Mouse (Mus musculus) frontal cortex, postnatal 36 days (tissue): ENCODE measurements at regions not wholly inside any gene's neighbourhood (a gene's known extent, or its start where the extent isn't known, plus 50 kb on each side); places are given as distances from the start of the nearest gene placed in this dataset.
"Not testable (repeated sequence)": the region's sequence is repeated elsewhere in the genome, so short reads cannot be mapped to it uniquely, and the experiment has no call there.

Source experiments
- DNase-seq, 2 experiments: peaks; one replicate each; pipeline ENCODE4 v3.0.0; 2022; ENCODE audit warnings: low spot score in 2 of 2

GRCm38 (mm10) chr13:68049731-68050130 lies 186.6 kb downstream of the BC048507 start:
- DNase-seq: not testable (repeated sequence)

GRCm38 (mm10) chr13:68093311-68093710 lies 230.2 kb downstream of the BC048507 start:
- not testable (repeated sequence) for DNase-seq

GRCm38 (mm10) chr13:68116786-68117185 lies 253.7 kb downstream of the BC048507 start:
- peak; percentile 2 for DNase-seq
